Mouse (Mus musculus) right cerebral cortex, adult 2 months (tissue): ENCODE data around the gene Dennd2c.
"Not testable (repeated sequence)": the region's sequence is repeated elsewhere in the genome, so short reads cannot be mapped to it uniquely, and the experiment has no call there.

Experiments used
- DNase-seq, 2 experiments: peaks; one replicate each; pipeline ENCODE4 v3.0.0; 2021 to 2022; ENCODE audit warnings: low spot score in 2 of 2

Dennd2c gene

DNA sequence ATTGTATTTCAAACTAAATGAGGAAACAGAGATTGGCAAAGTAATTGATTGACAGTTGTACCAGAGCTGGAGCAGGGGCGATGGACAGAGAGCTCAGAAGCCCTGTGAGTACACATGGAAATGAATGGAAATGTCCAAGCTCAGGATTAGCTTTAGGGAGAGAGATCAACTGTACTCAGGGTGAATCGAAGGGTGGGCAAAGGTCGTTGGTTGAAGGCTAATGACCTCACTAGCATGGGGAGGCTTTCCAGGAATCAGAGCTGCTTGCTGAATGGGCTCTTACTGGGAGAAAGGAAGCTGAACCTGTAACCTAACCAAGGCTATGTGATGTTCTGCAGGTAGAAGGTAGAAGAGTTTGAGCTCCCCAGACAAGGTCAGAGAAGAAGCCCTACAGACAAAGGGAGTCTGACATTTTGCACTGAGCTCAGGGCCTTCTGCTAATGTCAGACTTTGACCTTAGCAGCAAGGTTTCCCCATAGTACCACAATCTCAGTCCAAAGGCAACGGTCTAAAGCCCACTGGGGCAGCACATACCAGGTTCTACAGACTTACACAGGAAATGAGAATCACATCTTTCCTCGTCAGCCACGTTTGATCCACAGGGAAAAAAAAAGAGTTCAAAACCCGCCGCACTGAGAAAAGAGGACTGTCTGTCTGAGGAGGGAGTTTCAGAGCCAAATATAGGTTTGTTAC is 112.3 kb downstream of the Dennd2c start:
- no peak for DNase-seq

DNA sequence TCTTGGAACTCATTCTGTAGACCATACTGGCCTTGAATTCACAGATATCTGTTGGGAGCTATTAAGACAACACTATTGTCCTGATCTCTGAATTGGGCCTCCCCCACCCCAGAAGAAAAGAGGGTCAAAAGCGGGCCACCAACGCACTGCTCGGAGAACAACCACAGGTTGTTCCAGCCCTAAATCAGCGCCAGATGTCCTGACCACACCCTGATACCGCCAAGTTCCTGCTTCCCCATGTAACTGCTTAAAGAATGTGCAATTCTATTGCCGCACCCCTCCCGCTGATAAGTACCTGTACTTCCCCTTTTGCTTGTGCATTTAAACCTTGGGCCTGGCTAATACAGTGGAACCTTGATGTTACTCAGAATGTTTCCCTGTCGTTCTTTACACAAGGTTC is 113.0 kb downstream of the Dennd2c start:
- DNase-seq = not testable (repeated sequence)
